Mouse (Mus musculus): Measurements from ENCODE around the gene Shank2.
A peak's percentile ranks its signal among the peaks of the same experiment; 100 is the strongest.

The Shank2 gene

GRCm38 (mm10) chr7:144001628-144002027 lies at the start of gene Shank2:
TSS of gene Shank2 (plus strand) at chr7:144001928.
- DNase-seq: no peak

- no peak for DNase-seq
These were observed 49.6 kb upstream of the Shank2 start for GRCm38 (mm10) chr7:143952130-143952529.

GRCm38 (mm10) chr7:143956575-143957295 lies 45.0 kb upstream of the Shank2 start:
- no peak for DNase-seq

GRCm38 (mm10) chr7:143958030-143958565 lies 43.6 kb upstream of the Shank2 start:
- no peak for DNase-seq

GRCm38 (mm10) chr7:143963813-143964212 lies 37.9 kb upstream of the Shank2 start:
- DNase-seq: no peak

- DNase-seq: no peak
These were observed 35.1 kb upstream of the Shank2 start for GRCm38 (mm10) chr7:143966621-143967020.

GRCm38 (mm10) chr7:143977491-143977830 lies 24.3 kb upstream of the Shank2 start:
- no peak for DNase-seq

- no peak for DNase-seq
These were observed 23.7 kb upstream of the Shank2 start for GRCm38 (mm10) chr7:143977831-143978682.

GRCm38 (mm10) chr7:143978741-143979371 lies 22.9 kb upstream of the Shank2 start:
- DNase-seq: peak; percentile 9

GRCm38 (mm10) chr7:143979986-143980385 lies 21.7 kb upstream of the Shank2 start:
- DNase-seq: no peak

GRCm38 (mm10) chr7:143986281-143986680 lies 15.4 kb upstream of the Shank2 start:
- no peak for DNase-seq

- DNase-seq: no peak
These were observed 10.6 kb upstream of the Shank2 start for GRCm38 (mm10) chr7:143991160-143991559.

- no peak for DNase-seq
These were observed 2.7 kb upstream of the Shank2 start for GRCm38 (mm10) chr7:143999073-143999472.

GRCm38 (mm10) chr7:144003471-144003870 lies 1.7 kb downstream of the Shank2 start:
- no peak for DNase-seq

GRCm38 (mm10) chr7:144008079-144008478 lies 6.4 kb downstream of the Shank2 start:
- no peak for DNase-seq

- no peak for DNase-seq
These were observed 7.3 kb downstream of the Shank2 start for GRCm38 (mm10) chr7:144008985-144009384.

GRCm38 (mm10) chr7:144014485-144014884 lies 12.8 kb downstream of the Shank2 start:
- DNase-seq: no peak

- DNase-seq: no peak
These were observed 20.1 kb downstream of the Shank2 start for GRCm38 (mm10) chr7:144021801-144022200.

GRCm38 (mm10) chr7:144022682-144023081 lies 21.0 kb downstream of the Shank2 start:
- no peak for DNase-seq

GRCm38 (mm10) chr7:144023561-144023960 lies 21.8 kb downstream of the Shank2 start:
- no peak for DNase-seq

- DNase-seq: no peak
These were observed 24.5 kb downstream of the Shank2 start for GRCm38 (mm10) chr7:144026024-144026752.

- no peak for DNase-seq
These were observed 27.5 kb downstream of the Shank2 start for GRCm38 (mm10) chr7:144029246-144029645.

GRCm38 (mm10) chr7:144030796-144031195 lies 29.1 kb downstream of the Shank2 start:
- DNase-seq: no peak

Measured in layer of hippocampus, adult 9-11 months (tissue).